Mouse (Mus musculus): ENCODE results near the gene H3f3a.

Gene H3f3a

GRCm38 (mm10) chr1:180781250-180781649 lies 32.5 kb downstream of the H3f3a start:
- DNase-seq (ENCODE audit: low read depth), result no peak

GRCm38 (mm10) chr1:180780291-180780690 lies 33.5 kb downstream of the H3f3a start:
- DNase-seq (ENCODE audit: low read depth), result no peak

- no peak for DNase-seq (ENCODE audit: low read depth)
Measured at GRCm38 (mm10) chr1:180778941-180779340, 34.8 kb downstream of the H3f3a start.

GRCm38 (mm10) chr1:180778403-180778754 lies 35.4 kb downstream of the H3f3a start:
- DNase-seq (ENCODE audit: low read depth), result no peak

- DNase-seq (ENCODE audit: low read depth), result peak; percentile 82
Measured at GRCm38 (mm10) chr1:180777660-180778402, 35.9 kb downstream of the H3f3a start.

GRCm38 (mm10) chr1:180777289-180777659 lies 36.5 kb downstream of the H3f3a start:
- DNase-seq (ENCODE audit: low read depth), result no peak

- no peak for DNase-seq (ENCODE audit: low read depth)
Measured at GRCm38 (mm10) chr1:180776494-180776893, 37.2 kb downstream of the H3f3a start.

GRCm38 (mm10) chr1:180775849-180776493 lies 37.8 kb downstream of the H3f3a start:
- no peak for DNase-seq (ENCODE audit: low read depth)

- peak; percentile 51 for DNase-seq (ENCODE audit: low read depth)
Measured at GRCm38 (mm10) chr1:180775317-180775716, 38.4 kb downstream of the H3f3a start.

GRCm38 (mm10) chr1:180774664-180775063 lies 39.1 kb downstream of the H3f3a start:
- DNase-seq (ENCODE audit: low read depth), result peak; percentile 81

GRCm38 (mm10) chr1:180772291-180772690 lies 41.5 kb downstream of the H3f3a start:
- no peak for DNase-seq (ENCODE audit: low read depth)

GRCm38 (mm10) chr1:180771722-180772121 lies 42.0 kb downstream of the H3f3a start:
- no peak for DNase-seq (ENCODE audit: low read depth)

GRCm38 (mm10) chr1:180771306-180771705 lies 42.4 kb downstream of the H3f3a start:
- no peak for DNase-seq (ENCODE audit: low read depth)

- DNase-seq (ENCODE audit: low read depth), result peak; percentile 90
Measured at GRCm38 (mm10) chr1:180768334-180769168, 45.2 kb downstream of the H3f3a start.

GRCm38 (mm10) chr1:180767541-180768333 lies 46.0 kb downstream of the H3f3a start:
- DNase-seq (ENCODE audit: low read depth), result peak; percentile 68

- peak; percentile 66 for DNase-seq (ENCODE audit: low read depth)
Measured at GRCm38 (mm10) chr1:180766557-180766956, 47.2 kb downstream of the H3f3a start.

- no peak for DNase-seq (ENCODE audit: low read depth)
Measured at GRCm38 (mm10) chr1:180765393-180765792, 48.4 kb downstream of the H3f3a start.

GRCm38 (mm10) chr1:180763828-180764227 lies 49.9 kb downstream of the H3f3a start:
- peak; percentile 92 for DNase-seq (ENCODE audit: low read depth)

- DNase-seq (ENCODE audit: low read depth), result no peak
Measured at GRCm38 (mm10) chr1:180763307-180763706, 50.4 kb downstream of the H3f3a start.

GRCm38 (mm10) chr1:180762679-180763078 lies 51.1 kb downstream of the H3f3a start:
- DNase-seq (ENCODE audit: low read depth), result no peak

- DNase-seq (ENCODE audit: low read depth), result no peak
Measured at GRCm38 (mm10) chr1:180762180-180762579, 51.6 kb downstream of the H3f3a start.

GRCm38 (mm10) chr1:180757956-180758520 lies 55.7 kb downstream of the H3f3a start:
- no peak for DNase-seq (ENCODE audit: low read depth)
